Mouse (Mus musculus) ES-Bruce4 (cell line): Measurements from ENCODE around the gene Terb2.

Source experiments
- CTCF ChIP-seq: IDR thresholded peaks from one replicate; pipeline ENCODE4 v1.8.1; 2011; ENCODE audit warnings: low read depth, low read length
- POLR2A ChIP-seq: IDR thresholded peaks from one replicate; pipeline ENCODE4 v1.8.1; 2011; ENCODE audit warnings: low read length; ENCODE audit not compliant: insufficient read depth

- TF ChIP-seq CTCF (no peak), POLR2A (no peak)
Measured at GRCm38 (mm10) chr2:122149316-122149715, 36.8 kb upstream of the Terb2 start.
